Mouse (Mus musculus) kidney, adult 2 months (tissue): ENCODE data around the gene Fga. TPM values are rescaled to one million over a fixed set of nuclear protein-coding genes. Genes with fewer than 3 reads are reported as not detected.

ENCODE experiments used
- DNase-seq: peaks from one replicate; pipeline ENCODE4 v3.0.0; 2021
- H3K27ac ChIP-seq: fragments of 200-500 bp; 2 replicates; pipeline ENCODE4 v1.5.1; 2012; ENCODE audit warnings: low read depth, low read length, control low read depth, inconsistent platforms; ENCODE audit not compliant: insufficient read depth
- H3K27me3 ChIP-seq: fragments of 200-500 bp; replicated peaks from 2 replicates; pipeline ENCODE4 v1.6.1; 2012; ENCODE audit warnings: mild to moderate bottlenecking, moderate library complexity, low read length, inconsistent platforms; ENCODE audit not compliant: control insufficient read depth, insufficient read depth
- H3K36me3 ChIP-seq: fragments of 200-500 bp; 2 replicates; pipeline ENCODE4 v1.6.1; 2012; ENCODE audit warnings: mild to moderate bottlenecking, moderate library complexity, low read length, inconsistent platforms; ENCODE audit not compliant: control insufficient read depth, insufficient read depth
- H3K4me1 ChIP-seq: fragments of 200-500 bp; 2 replicates; pipeline ENCODE4 v1.6.1; 2011; ENCODE audit warnings: low read length; ENCODE audit not compliant: control insufficient read depth, insufficient read depth
- H3K4me3 ChIP-seq: fragments of 200-500 bp; 2 replicates; pipeline ENCODE4 v1.5.1; 2011; ENCODE audit warnings: mild to moderate bottlenecking, low read depth, low read length, control low read depth; ENCODE audit not compliant: insufficient read depth
- CTCF ChIP-seq: fragments of 200-500 bp; conservative IDR thresholded peaks from 2 replicates; pipeline ENCODE4 v1.5.1; 2011; ENCODE audit warnings: low read depth, mild to moderate bottlenecking, control low read depth, low read length, moderate library complexity, mixed read lengths; ENCODE audit not compliant: insufficient read depth, insufficient read length
- POLR2A ChIP-seq: fragments of 200-500 bp; IDR thresholded peaks from one replicate; pipeline ENCODE4 v1.6.1; 2011; ENCODE audit warnings: low read depth, low read length, control low read depth
- WGBS: fragments of 180-500 bp; shearing (Covaris S2); methylation state at CpG from one replicate; pipeline ENCODE4 v1.1.7; 2018; 5-methylcytosine and 5-hydroxymethylcytosine counted together
- polyA plus RNA-seq: library from polyadenylated mRNA; depleted of rRNA; stranded (reverse); fragments of >200 nt; gene quantifications from 2 replicates; pipeline ENCODE4 v1.2.3, GENCODE M21; 2012

Gene Fga
- polyA plus RNA-seq, 1 experiment: 5.5 TPM

- H3K36me3 ChIP-seq: no peaks in the 10 kb centered on the region
- peaks cover 7% of the 10 kb centered on the region; the same call in 1 of the 2 replicates for H3K4me1 ChIP-seq
- TF ChIP-seq CTCF (no peak), POLR2A (no peak)
- H3K4me3 ChIP-seq: no peak overlapping the region
- no peak overlapping the region for H3K27ac ChIP-seq
- no peaks in the 10 kb centered on the region for H3K27me3 ChIP-seq
- DNase-seq: no peak
- WGBS: 86% methylated on average over 6 of the region's 6 CpGs
Measured at GRCm38 (mm10) chr3:83025036-83025435, 840 bp upstream of the Fga start.

DNA sequence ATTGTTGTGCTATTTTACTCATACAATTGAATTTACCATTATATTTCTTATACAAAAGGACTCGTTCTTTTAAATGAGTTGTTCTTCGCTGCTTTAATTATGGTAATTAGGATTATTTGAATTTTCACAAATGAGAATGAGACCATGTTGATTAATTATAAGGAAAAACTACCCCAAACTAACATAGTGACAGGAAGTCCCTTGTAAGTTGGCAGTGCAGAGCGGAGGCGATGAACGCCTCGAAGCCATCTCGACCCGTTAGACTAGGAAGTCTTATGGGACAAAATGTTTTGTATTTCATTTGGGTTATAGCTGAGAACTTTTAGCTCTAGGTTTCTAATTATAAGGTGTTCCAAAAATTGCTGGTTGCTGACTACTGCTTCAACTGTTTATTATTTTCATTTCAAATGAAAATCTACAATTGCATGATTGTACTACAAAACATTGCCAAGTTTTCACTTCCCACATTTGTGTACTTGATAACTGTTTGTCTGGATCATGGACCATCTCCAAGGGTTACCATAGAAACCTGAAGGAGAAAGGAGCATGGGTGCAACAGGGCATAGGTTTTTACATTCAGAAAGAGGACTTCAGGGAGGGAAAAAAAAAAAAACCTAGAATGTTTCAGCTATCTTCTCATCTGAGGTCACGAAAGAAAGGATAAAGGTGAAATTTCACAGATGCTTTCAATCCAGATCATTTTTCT is 1.8 kb downstream of the Fga start:
- Histone ChIP-seq H3K36me3 (no peaks in the 10 kb centered on the region), H3K4me1 (0 out of 2 replicates have a peak, but pooled peaks cover 2% of the 10 kb centered on the region), H3K4me3 (no peak overlapping the region), H3K27ac (no peak overlapping the region), H3K27me3 (no peaks in the 10 kb centered on the region)
- no peak for TF ChIP-seq POLR2A
- no peak for TF ChIP-seq CTCF
- no peak for DNase-seq
- 92% methylated on average over 9 of the region's 9 CpGs for WGBS

DNA sequence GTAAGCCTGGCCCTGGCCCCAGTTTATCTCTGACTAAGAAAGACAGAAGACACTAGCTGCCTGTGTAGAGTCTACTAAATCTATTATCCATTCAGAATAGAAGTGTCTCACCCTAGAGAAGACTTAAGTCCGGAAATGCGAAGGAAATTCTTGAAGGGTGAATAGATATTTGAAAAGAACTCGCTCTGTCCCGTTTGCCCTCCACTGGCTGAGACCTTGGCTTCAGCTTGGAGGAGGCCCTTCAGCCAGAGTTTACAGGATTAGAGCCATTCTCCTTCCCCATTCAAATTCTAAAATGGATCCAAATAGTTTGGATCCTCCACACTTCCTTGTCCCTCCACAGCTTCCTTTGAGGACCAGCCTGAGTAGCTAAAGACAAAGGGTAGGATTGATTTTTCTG is 4.5 kb downstream of the Fga start:
- no peak for DNase-seq
- Histone ChIP-seq H3K4me1 (no peaks in the 10 kb centered on the region), H3K36me3 (no peaks in the 10 kb centered on the region), H3K27me3 (no peaks in the 10 kb centered on the region), H3K4me3 (no peak overlapping the region), H3K27ac (no peak overlapping the region)
- TF ChIP-seq CTCF: no peak
- no peak for TF ChIP-seq POLR2A
- WGBS: 92% methylated on average over 4 of the region's 4 CpGs

DNA sequence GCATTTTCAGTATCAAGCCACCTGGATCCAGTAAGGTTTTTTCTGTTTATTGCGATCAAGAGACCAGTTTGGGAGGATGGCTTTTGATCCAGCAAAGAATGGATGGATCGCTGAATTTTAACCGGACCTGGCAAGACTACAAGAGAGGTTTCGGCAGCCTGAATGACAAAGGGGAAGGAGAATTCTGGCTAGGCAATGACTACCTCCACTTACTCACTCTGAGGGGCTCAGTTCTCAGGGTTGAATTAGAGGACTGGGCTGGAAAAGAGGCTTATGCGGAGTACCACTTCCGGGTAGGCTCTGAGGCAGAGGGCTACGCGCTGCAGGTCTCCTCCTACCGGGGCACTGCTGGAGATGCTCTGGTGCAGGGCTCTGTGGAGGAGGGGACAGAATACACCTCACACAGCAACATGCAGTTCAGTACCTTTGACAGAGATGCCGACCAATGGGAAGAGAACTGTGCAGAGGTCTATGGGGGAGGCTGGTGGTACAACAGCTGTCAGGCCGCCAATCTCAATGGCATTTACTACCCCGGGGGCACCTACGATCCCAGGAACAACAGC is 7.0 kb downstream of the Fga start:
- WGBS: 49% methylated on average over 13 of the region's 13 CpGs

GRCm38 (mm10) chr3:83033801-83034200 is 7.9 kb downstream of the Fga start:
- DNase-seq: no peak
- Histone ChIP-seq H3K4me3 (no peak overlapping the region), H3K36me3 (no peaks in the 10 kb centered on the region), H3K27me3 (no peaks in the 10 kb centered on the region), H3K4me1 (no peaks in the 10 kb centered on the region), H3K27ac (no peak overlapping the region)
- TF ChIP-seq CTCF: no peak
- no peak for TF ChIP-seq POLR2A
- WGBS: 75% methylated on average over 8 of the region's 8 CpGs

More for the DNA sequence above, 7.0 kb downstream of the Fga start:
- Histone ChIP-seq H3K4me3 (no peak overlapping the region), H3K4me1 (no peaks in the 10 kb centered on the region), H3K36me3 (no peaks in the 10 kb centered on the region), H3K27ac (no peak overlapping the region), H3K27me3 (no peaks in the 10 kb centered on the region)
- DNase-seq: no peak
- TF ChIP-seq CTCF (no peak), POLR2A (no peak)

- WGBS: 56% methylated on average over 2 of the region's 2 CpGs
- H3K4me1 ChIP-seq: no peaks in the 10 kb centered on the region
Measured at GRCm38 (mm10) chr3:83038865-83039264, 13.0 kb downstream of the Fga start.

GRCm38 (mm10) chr3:83039666-83040065 is 13.8 kb downstream of the Fga start:
- Histone ChIP-seq H3K4me1 (no peaks in the 10 kb centered on the region), H3K4me3 (no peak overlapping the region), H3K36me3 (no peaks in the 10 kb centered on the region), H3K27me3 (no peaks in the 10 kb centered on the region), H3K27ac (no peak overlapping the region)
- no peak for TF ChIP-seq CTCF
- no peak for TF ChIP-seq POLR2A
- DNase-seq: peak; percentile 10
- 53% methylated on average over 4 of the region's 4 CpGs for WGBS

More at GRCm38 (mm10) chr3:83038865-83039264, 13.0 kb downstream of the Fga start:
- TF ChIP-seq POLR2A: no peak
- TF ChIP-seq CTCF: no peak
- no peaks in the 10 kb centered on the region for H3K36me3 ChIP-seq
- no peak overlapping the region for H3K27ac ChIP-seq
- peak; percentile 27 for DNase-seq
- no peaks in the 10 kb centered on the region for H3K27me3 ChIP-seq
- H3K4me3 ChIP-seq: no peak overlapping the region
